28 mouse cellular contexts compared by ENCODE assay signal in genomic region chr14:83586741-83587140, GRCm38 (mm10).
A peak's percentile ranks its signal among the peaks of the same experiment; 100 is the strongest.
DNase-seq lines count a peak whose midpoint lies in the region; ATAC-seq and TF ChIP-seq lines count a peak whose summit lies in the region.
"Had no signal": no experiment of that assay in that cellular context is flagged by ENCODE, and none has a peak within 500 bp of the region (broad histone marks: within the 10 kb centered on the region; RNA-seq: fewer than 3 reads in every experiment).

No protein-coding gene starts in this region.

- no peaks in the 10 kb centered on the region for H3K4me1 ChIP-seq in forebrain, embryonic 15.5 days
- H3K4me1 ChIP-seq: forebrain, embryonic 13.5 days; heart, embryonic 10.5 days; heart, embryonic 15.5 days; hindbrain, embryonic 12.5 days; intestine, embryonic 15.5 days; liver, embryonic 15.5 days; lung, embryonic 15.5 days; midbrain, embryonic 10.5 days; midbrain, embryonic 15.5 days had no signal

- H3K9me3 ChIP-seq in forebrain, embryonic 15.5 days: no peaks in the 10 kb centered on the region
- H3K9me3 ChIP-seq: forebrain, embryonic 13.5 days; heart, embryonic 10.5 days; heart, embryonic 15.5 days; hindbrain, embryonic 12.5 days; intestine, embryonic 15.5 days; liver, embryonic 15.5 days; lung, embryonic 15.5 days; midbrain, embryonic 10.5 days; midbrain, embryonic 15.5 days had no signal

- no peak for TF ChIP-seq CTCF in layer of hippocampus, adult 2 months (conservative IDR thresholded peaks at IDR 0.05)

- H3K27ac ChIP-seq in layer of hippocampus, adult 2 months: peak overlapping the region; percentile 68
- no peak overlapping the region for H3K27ac ChIP-seq in forebrain, embryonic 15.5 days (replicated peaks)
- H3K27ac ChIP-seq: forebrain, embryonic 13.5 days; heart, embryonic 10.5 days; heart, embryonic 15.5 days; hindbrain, embryonic 12.5 days; hindbrain, postnatal 0 days; intestine, embryonic 15.5 days; liver, embryonic 15.5 days; lung, embryonic 15.5 days; midbrain, embryonic 10.5 days; midbrain, embryonic 15.5 days had no signal

- no peak overlapping the region for H3K4me2 ChIP-seq in forebrain, embryonic 15.5 days (replicated peaks)
- H3K4me2 ChIP-seq: forebrain, embryonic 13.5 days; heart, embryonic 15.5 days; hindbrain, embryonic 12.5 days; intestine, embryonic 15.5 days; liver, embryonic 15.5 days; lung, embryonic 15.5 days; midbrain, embryonic 15.5 days had no signal

- H3K27me3 ChIP-seq in forebrain, embryonic 15.5 days: no peaks in the 10 kb centered on the region
- H3K27me3 ChIP-seq: forebrain, embryonic 13.5 days; heart, embryonic 15.5 days; hindbrain, embryonic 12.5 days; intestine, embryonic 15.5 days; liver, embryonic 15.5 days; lung, embryonic 15.5 days; midbrain, embryonic 15.5 days had no signal

- ATAC-seq in forebrain, embryonic 15.5 days (replicated peaks): no peak
- ATAC-seq: forebrain, embryonic 13.5 days; hindbrain, postnatal 0 days; intestine, embryonic 15.5 days; midbrain, embryonic 15.5 days had no signal

- no peak overlapping the region for H3K9ac ChIP-seq in forebrain, embryonic 15.5 days (replicated peaks)
- H3K9ac ChIP-seq: forebrain, embryonic 13.5 days; heart, embryonic 15.5 days; hindbrain, embryonic 12.5 days; intestine, embryonic 15.5 days; liver, embryonic 15.5 days; lung, embryonic 15.5 days; midbrain, embryonic 15.5 days had no signal

- no peak overlapping the region for H3K4me3 ChIP-seq in layer of hippocampus, adult 2 months
- no peak overlapping the region for H3K4me3 ChIP-seq in forebrain, embryonic 15.5 days
- H3K4me3 ChIP-seq: forebrain, embryonic 13.5 days; heart, embryonic 10.5 days; heart, embryonic 15.5 days; hindbrain, embryonic 12.5 days; intestine, embryonic 15.5 days; liver, embryonic 15.5 days; lung, embryonic 15.5 days; midbrain, embryonic 10.5 days; midbrain, embryonic 15.5 days had no signal

- no peaks in the 10 kb centered on the region for H3K36me3 ChIP-seq in forebrain, embryonic 15.5 days
- H3K36me3 ChIP-seq: heart, embryonic 10.5 days; heart, embryonic 15.5 days; hindbrain, embryonic 12.5 days; intestine, embryonic 15.5 days; liver, embryonic 15.5 days; lung, embryonic 15.5 days; midbrain, embryonic 10.5 days; midbrain, embryonic 15.5 days had no signal

- 70% methylated on average over 2 of the region's 2 CpGs for WGBS in forebrain, embryonic 15.5 days

- DNase-seq in layer of hippocampus, adult 18-20 months (ENCODE audit: low spot score in 2 of 2): peak; percentile 14 to 75
- no peak for DNase-seq in layer of hippocampus, postnatal 25 days (ENCODE audit: extremely low spot score in 1 of 2, low spot score in 1 of 2)
- DNase-seq in right cerebral cortex, adult 2 months (ENCODE audit: low spot score in 2 of 2): peak; percentile 7 to 14
- no peak for DNase-seq in right cerebral cortex, postnatal 14 days
- DNase-seq in layer of hippocampus, adult 2 months (ENCODE audit: low spot score in 2 of 2): peak; percentile 23 to 59
- peak; percentile 46 for DNase-seq in telencephalon, adult 2 months (ENCODE audit: low read depth, low spot score)
- DNase-seq: adrenal gland, adult 8-10 months; B cell, adult 2 months; cerebellum, adult 8-10 months; cerebellum, postnatal 25 days; gastrocnemius, postnatal 25 days; heart, adult 11 months; heart, postnatal 36 days; kidney, adult 2 months; kidney, postnatal 36 days; liver; thymus, postnatal 4 days had no signal

Comparison
In these comparisons a context has a peak if more than half of its experiments do, and no peak if none do; other contexts are left out.
1. DNase-seq: peak in layer of hippocampus, adult 18-20 months (2 of 2), right cerebral cortex, adult 2 months (2 of 2), layer of hippocampus, adult 2 months (2 of 2) and telencephalon, adult 2 months (single experiment); none in layer of hippocampus, postnatal 25 days (0 of 2) and right cerebral cortex, postnatal 14 days (single experiment).